Mouse (Mus musculus) induced T-regulatory cell, adult 2 months (primary cell): ENCODE measurements around the gene Calm2.

ENCODE experiments used
- DNase-seq: peaks from one replicate; pipeline ENCODE4 v3.0.0-alpha.2; 2012; ENCODE audit warnings: low read depth

Calm2 gene

DNA sequence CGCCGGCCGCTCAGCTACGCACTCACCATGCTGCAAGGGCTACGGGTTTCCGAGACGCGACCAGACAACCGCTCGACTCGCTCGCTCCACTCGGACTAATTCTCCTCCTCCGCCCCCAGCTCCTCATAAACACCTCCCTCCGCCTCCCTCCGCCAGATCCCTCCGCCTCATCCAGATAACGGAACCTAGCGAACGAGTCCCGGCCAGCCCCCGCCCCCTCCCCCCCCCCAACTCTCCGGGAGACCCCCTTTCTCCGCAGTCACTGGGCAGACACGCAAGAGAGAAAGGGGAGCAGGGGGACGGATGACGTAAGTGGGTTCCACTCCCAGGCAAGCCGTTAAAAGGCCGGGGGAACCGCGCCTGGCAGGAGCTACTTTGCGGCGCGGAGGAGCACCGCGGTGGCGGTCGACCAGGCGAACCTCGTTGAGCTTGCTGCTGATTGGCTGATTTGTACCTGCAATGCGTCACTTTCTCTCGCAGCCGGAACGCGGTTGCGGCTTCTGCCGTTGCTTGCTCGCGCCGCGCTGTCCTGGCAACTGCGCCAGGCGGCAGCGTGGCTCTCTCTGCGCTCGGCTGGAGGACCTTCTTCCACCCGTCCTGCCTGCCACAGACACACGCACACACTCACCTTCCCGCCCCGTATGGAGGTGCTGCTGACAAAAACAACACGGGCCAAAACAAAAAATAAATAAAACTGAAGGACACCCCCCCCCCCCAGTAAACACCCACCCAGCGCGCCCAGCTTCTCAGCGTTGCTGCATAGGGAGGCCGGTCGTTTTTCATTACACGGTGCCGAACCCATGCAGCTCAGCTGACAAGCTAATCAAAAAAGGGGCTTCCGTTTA is at the start of gene Calm2:
TSS of gene Calm2 (minus strand) at position 169 of the 845 bp plus-strand sequence.
- peak; percentile 99 for DNase-seq

DNA sequence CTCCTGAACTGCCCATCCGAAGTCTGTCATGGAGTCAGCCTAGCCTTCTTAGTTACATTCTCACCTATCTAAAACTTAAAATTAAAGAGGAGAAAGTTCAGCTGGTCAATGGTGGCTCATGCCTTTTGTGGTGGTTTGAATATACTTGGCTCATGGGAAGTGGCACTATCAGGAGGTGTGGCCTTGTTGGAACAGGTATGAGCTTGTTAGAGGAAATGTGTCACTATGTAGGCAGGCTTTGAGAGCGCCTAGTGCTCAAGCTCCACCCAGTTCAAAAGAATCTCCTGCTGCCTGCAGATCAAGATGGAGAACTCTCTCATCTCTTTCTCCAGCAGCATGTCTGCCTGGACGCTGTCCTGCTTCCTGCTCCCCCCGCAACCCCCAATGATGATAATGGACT is 48.8 kb upstream of the Calm2 start:
- DNase-seq: no peak

- DNase-seq: no peak
These were observed 47.6 kb upstream of the Calm2 start for GRCm38 (mm10) chr17:87494310-87494709.

GRCm38 (mm10) chr17:87492286-87492685 is 45.6 kb upstream of the Calm2 start:
- no peak for DNase-seq

DNA sequence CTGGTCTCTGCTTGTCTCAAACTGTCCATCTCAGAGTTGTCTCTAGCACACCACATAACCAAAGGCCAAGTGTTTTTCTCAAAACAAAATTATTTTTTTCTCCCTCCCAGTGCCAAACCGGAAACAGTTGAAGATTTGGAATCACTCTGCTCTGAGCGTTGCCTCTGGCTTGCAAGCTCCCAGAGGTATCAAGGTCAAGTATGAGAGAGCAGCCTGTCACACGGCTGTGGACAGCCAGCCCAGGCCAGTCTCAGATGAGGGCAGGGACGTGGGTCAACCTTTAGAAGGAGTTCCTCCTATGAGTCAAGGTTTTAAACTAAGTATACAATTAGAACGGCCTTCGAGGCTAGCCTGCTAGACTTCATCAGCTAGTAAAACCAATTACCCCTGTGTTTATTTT is 43.6 kb upstream of the Calm2 start:
- no peak for DNase-seq

- no peak for DNase-seq
These were observed 39.0 kb upstream of the Calm2 start for GRCm38 (mm10) chr17:87485751-87486150.

DNA sequence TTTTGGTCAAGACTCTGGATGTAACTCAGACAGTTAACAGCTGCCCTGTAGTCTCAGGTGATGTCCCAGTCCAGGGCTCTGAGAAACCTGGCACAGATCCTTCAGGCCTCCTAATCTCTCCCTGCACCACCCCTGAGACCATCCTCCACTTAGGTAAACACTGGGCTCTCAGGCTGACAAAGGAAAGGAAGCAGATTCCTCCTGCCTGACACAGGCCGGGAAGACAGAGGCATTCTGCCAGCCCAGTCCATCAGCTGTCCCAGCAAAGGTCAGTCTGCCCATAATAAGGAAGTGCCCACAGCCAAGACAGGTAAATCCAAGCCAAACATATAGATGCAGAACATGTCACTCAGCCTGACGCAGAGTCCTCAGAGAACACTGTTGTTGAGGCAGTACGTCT is 36.1 kb upstream of the Calm2 start:
- no peak for DNase-seq

DNA sequence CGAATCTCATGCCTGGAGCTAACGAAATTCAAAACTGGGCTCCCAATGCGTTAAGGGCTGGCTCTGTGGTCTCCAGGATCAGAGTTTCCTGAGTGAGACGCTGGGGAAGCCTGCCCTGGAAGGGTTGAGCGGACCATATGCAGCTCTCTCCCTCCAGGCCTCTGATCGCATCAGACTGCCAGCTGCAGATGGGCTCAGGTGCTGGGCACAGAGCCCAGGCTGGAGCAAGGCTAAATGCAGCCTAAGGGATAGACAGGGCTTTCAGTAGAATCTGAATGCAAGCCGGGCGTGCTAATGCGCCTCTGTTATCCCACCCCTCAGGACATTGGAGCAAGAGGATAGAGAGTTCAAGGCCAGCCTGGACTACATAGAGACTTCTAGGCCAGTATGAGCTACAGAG is 31.8 kb upstream of the Calm2 start:
- DNase-seq: no peak

DNA sequence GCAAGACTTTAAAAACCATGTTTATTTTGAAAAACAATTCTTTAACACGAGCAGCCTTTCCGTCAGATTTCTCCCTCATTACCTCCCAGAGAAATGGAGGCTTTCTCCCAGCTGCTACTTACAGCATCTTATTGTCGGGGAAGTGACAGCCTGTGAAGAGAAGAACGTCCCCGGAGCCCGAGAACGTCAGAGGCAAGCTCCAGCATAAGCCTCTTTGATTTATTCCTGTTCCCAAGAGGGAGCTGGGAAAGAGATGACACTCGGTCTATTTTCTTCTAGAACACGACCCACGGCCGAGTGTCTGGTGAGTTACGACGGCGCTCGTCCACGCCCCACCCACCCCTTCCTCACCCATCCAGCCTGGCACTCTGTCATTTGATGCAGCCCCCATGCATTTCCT is 30.9 kb upstream of the Calm2 start:
- no peak for DNase-seq

DNA sequence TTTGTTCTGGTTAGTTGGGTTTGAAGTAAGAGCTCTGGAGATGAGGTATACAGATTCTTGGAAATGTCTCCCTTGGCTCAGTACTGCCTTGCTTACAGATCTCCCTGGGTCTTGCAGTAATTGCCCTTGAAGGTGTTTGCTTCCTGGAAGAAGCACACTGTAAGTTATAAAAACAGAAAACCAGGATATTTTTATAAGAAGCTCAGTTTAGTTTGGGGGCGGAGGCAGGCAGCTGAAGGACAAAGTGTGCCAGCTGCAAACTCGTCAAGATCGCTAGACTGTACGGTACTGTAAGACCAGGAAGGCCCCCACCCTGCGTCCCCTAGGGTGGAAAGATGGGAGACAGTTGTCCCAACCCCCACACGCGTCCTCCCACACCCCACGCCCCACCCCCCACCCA is 28.6 kb upstream of the Calm2 start:
- DNase-seq: no peak

- DNase-seq: no peak
These were observed 27.7 kb upstream of the Calm2 start for GRCm38 (mm10) chr17:87474501-87474795.

- peak; percentile 55 for DNase-seq
These were observed 27.2 kb upstream of the Calm2 start for GRCm38 (mm10) chr17:87473736-87474500.

DNA sequence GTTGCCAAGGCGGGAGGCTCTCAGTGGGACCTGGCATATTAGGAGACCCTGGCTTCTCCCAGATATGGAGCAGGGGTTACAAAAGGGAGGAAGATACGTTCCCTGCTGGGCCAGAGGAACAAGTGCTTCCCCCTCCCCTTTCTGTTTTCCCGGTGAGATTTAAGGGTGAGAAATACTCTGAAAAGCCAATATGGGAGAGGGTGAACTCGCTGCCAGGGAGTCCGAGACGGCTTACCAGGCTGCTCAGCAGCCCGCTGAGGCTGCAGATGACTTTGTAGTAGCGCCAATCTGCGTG is 26.7 kb upstream of the Calm2 start:
- DNase-seq: peak; percentile 24

DNA sequence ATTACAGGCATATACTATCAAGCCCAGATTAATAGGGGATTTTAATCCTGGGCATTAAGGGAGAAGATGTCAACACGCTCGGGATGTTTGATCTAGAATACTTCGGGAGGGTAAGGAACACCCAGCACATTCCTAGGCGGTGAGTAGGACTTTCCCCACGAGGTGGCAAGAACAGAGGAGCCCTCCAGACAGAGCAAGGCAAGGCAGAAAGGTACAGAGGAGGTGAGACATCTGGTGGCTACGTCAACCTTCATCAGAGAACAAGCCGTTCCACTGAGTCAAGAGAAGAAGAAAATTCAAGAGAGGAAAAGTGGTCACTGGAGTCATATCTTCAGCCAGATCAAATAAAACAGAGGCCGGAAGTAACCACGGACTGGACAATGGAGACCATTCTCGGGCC is 26.1 kb upstream of the Calm2 start:
- DNase-seq: no peak

GRCm38 (mm10) chr17:87471661-87472060 is 24.9 kb upstream of the Calm2 start:
- DNase-seq: no peak

- DNase-seq: no peak
These were observed 24.1 kb upstream of the Calm2 start for GRCm38 (mm10) chr17:87470797-87471196.

DNA sequence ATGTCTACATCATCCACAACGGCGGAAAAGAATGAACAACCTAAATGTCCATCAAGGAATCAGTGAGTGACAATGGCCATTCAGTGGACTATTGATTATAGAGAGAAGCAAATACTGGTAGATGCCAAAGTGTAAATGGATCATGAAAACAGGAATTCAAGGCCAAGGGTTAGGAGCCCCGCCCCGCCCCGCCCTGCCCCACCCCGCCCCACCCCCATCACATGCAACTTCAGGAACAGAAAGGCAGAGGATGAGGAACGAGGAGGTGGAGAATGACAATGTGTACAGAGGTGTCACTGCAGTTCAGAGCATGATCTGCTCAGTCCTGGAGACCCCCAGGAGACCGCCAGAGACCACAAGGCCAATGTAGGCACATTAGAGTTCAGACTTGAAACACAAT is 23.5 kb upstream of the Calm2 start:
- DNase-seq: no peak

- no peak for DNase-seq
These were observed 22.7 kb upstream of the Calm2 start for GRCm38 (mm10) chr17:87469428-87469827.

- DNase-seq: no peak
These were observed 21.9 kb upstream of the Calm2 start for GRCm38 (mm10) chr17:87468616-87469015.

- DNase-seq: no peak
These were observed 14.8 kb upstream of the Calm2 start for GRCm38 (mm10) chr17:87461499-87461896.

GRCm38 (mm10) chr17:87460669-87461498 is 14.1 kb upstream of the Calm2 start:
- no peak for DNase-seq

DNA sequence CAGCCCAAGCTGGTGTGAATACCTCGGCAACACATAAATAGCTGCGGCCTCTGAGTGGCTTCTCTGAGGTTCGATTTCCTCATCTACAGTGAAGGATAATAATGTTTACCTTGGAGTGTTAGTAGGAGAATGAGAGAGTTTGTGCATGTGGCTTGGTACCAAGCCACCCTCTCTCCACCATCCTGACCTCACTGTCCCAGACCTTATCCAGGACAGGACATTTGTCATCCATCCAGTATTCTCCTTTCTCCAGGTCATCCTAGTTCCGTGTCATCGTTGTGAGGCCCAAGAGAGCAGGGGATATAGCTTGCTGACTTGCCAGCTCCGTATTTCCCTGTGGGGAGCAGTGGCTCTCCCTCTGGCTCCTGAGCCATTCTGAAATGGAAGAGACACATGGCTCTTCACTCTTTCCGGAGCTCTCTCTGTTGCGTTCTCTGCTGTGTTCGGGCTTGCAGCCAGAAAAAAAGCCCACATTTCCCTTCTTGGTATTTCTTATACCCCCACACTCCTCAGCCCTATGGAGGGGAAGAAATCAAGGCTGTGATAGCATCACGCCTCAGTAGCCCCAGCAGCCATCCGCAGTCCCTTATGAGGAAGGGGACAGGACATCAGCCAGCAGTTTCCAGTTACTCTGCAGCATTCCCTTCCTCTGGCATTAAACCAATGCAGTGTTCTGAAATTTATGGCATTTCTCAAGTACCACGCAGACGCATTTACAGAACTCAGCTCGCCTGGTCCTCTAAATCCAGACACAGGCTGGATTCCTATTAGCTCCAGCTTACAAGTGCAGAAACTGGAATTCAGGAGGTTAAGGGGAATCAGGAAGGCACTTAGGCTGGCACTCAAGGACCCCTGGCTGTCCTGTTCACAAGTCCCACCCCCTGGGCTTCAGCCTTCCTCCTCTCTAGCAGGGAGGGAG is 13.3 kb upstream of the Calm2 start:
- no peak for DNase-seq
